Mouse (Mus musculus) B cell, adult 67 days (primary cell): ENCODE measurements around the gene Ifitm2. TPM values are rescaled to one million over a fixed set of nuclear protein-coding genes. Genes with fewer than 3 reads are reported as not detected.

Experiments used
- total RNA-seq, 2 experiments: library from RNA; stranded (reverse); gene quantifications; 4 replicates each; pipeline ENCODE4 v1.2.4; 2023

Gene Ifitm2
- total RNA-seq: 10 to 100 TPM; 14.7 to 16.9 TPM

DNA sequence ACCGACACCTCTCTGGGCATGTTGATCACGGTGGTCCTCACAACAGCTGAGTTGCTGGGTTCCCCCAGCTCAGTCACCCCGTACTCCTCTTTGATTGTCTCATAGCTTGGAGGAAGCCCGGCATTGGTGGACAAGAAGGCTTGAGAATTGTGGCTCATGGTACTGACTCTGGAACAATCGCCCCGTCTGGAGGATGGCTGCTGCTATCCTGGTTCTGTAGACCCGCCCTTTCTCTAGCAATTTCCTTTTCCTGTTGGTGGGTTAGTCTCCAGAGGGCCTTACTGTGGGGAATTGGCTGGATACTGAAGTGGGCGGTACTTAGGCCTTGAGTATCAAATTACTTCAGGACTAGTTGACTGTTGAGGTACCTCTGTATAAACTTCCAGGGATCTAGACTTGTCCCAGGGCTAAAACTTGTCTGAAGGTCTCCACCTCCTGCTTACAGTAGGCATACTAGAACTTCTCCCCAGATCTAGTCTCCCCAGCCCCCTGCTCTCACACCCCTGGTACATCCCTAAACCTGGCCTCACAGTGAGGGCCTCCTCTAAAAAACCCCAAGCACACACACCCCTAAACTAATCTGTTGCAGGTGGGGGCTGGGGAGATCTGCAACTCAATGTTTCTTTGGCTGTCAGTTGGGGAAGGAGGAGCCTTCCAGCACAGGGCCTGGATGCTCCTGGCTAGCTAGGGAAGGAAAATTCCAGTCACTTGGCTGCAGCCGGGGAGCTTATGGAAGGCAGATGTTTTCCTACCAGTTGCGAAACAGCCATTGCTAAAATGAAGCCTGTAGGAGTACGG lies at the start of gene Ifitm2, which contains the start of gene Gm45717:
Ifitm2 (minus strand) TSS at position 230 of the 798 bp plus-strand sequence.
Gm45717 (minus strand) TSS at position 180 of the 798 bp plus-strand sequence.

GRCm38 (mm10) chr7:140966921-140967320 lies 11.1 kb upstream of the Ifitm2 start, which contains the start of gene Ifitm1:
TSS of gene Ifitm1 (plus strand) at chr7:140967221.

GRCm38 (mm10) chr7:140949824-140950530 lies 5.8 kb downstream of the Ifitm2 start, which contains the start of gene Ifitm5:
TSS of gene Ifitm5 (minus strand) at chr7:140950291.

GRCm38 (mm10) chr7:140941222-140942051 lies 14.3 kb downstream of the Ifitm2 start, which contains the start of gene Pgghg:
TSS of gene Pgghg (plus strand) at chr7:140941391.

DNA sequence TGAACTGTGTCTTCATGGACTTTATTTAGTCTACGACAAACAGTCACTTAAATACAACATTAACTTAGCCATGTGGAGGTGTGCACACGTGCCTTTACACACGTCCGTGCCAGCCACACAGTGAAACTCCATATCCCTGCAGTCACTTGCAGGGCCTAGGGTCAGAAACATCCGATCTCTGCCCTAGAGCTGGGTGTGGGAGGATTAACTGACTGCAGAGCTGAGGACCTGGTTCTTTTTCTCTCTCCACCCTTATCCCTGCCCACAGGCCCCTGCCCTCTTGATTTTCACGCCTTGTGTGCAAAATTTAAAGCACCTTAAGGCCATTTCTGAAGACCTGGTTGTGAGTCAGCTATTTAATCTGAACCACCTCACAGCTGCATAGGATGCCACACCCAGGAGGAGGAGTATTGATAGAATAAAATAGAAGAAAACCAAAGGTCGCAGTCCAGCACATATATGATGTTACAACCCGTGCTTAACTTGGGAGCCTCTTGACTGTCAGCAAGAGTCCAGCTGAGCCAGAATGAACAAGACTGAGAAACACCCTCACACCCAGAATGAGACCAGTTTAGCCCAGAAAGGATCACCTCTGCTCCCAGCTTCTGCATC lies 35.3 kb downstream of the Ifitm2 start, which contains the start of gene Nlrp6:
Nlrp6 (plus strand) TSS at position 485 of the 612 bp plus-strand sequence.

Other genes with a start within 250 kb of the Ifitm2 start
- gene Cyp2e1, start 192.2 kb downstream of the Ifitm2 start, total RNA-seq: not detected
- gene Syce1, start 168.1 kb downstream of the Ifitm2 start, total RNA-seq: not detected
- gene Zfp941, start 133.8 kb downstream of the Ifitm2 start, total RNA-seq: under 1 TPM in 1 of 2 experiments, not detected in 1; 0.15 TPM
- gene Urah, start 121.0 kb downstream of the Ifitm2 start, total RNA-seq: not detected
- not detected for gene Scgb1c1, start 110.4 kb downstream of the Ifitm2 start, total RNA-seq
- gene Odf3, start 108.2 kb downstream of the Ifitm2 start, total RNA-seq: not detected
- gene Gm45785, start 99.7 kb downstream of the Ifitm2 start, total RNA-seq: not detected
- gene Ric8a, start 99.0 kb downstream of the Ifitm2 start, total RNA-seq: 100 to 1,000 TPM; 112 to 126 TPM
- 10 to 100 TPM; 22.5 to 22.8 TPM for gene Bet1l, start 98.4 kb downstream of the Ifitm2 start, total RNA-seq
- gene Psmd13, start 74.0 kb downstream of the Ifitm2 start, total RNA-seq: 10 to 100 TPM; 79.6 to 82.9 TPM
- 10 to 100 TPM; 10.8 to 12.7 TPM for gene Sirt3, start 73.7 kb downstream of the Ifitm2 start, total RNA-seq
- gene Cox8b, start 55.5 kb downstream of the Ifitm2 start, total RNA-seq: not detected
- gene Nlrp6, start 35.1 kb downstream of the Ifitm2 start, total RNA-seq: not detected
- 10 to 100 TPM; 20.9 to 22.3 TPM for gene Pgghg, start 14.6 kb downstream of the Ifitm2 start, total RNA-seq
- not detected for gene Ifitm5, start 5.7 kb downstream of the Ifitm2 start, total RNA-seq
- not detected for gene Gm45717, start 50 bp downstream of the Ifitm2 start, total RNA-seq
- 1 to 10 TPM in 1 of 2 experiments, not detected in 1; 1.1 TPM for gene Ifitm1, start 11.2 kb upstream of the Ifitm2 start, total RNA-seq
- 1 to 10 TPM; 2.1 to 4.4 TPM for gene Ifitm3, start 54.8 kb upstream of the Ifitm2 start, total RNA-seq
- gene Ifitm6, start 61.9 kb upstream of the Ifitm2 start, total RNA-seq: not detected
- not detected for gene Gm17387, start 73.1 kb upstream of the Ifitm2 start, total RNA-seq
- gene B4galnt4, start 105.1 kb upstream of the Ifitm2 start, total RNA-seq: not detected
- 10 to 100 TPM; 27.8 to 32.3 TPM for gene Pkp3, start 122.2 kb upstream of the Ifitm2 start, total RNA-seq
- gene Sigirr, start 144.6 kb upstream of the Ifitm2 start, total RNA-seq: 10 to 100 TPM; 44.7 to 51.9 TPM
- gene Ano9, start 161.8 kb upstream of the Ifitm2 start, total RNA-seq: not detected
- gene Ptdss2, start 166.4 kb upstream of the Ifitm2 start, total RNA-seq: 1 to 10 TPM; 9.0 to 9.8 TPM
- gene Rnh1, start 216.9 kb upstream of the Ifitm2 start, total RNA-seq: 10 to 100 TPM; 76.8 to 79.0 TPM
- gene Hras, start 238.0 kb upstream of the Ifitm2 start, total RNA-seq: 10 to 100 TPM; 23.1 to 28.1 TPM
- 1 to 10 TPM; 5.4 to 7.7 TPM for gene Lrrc56, start 238.2 kb upstream of the Ifitm2 start, total RNA-seq